7 mouse cellular contexts compared by ENCODE assay signal in the genomic region with DNA sequence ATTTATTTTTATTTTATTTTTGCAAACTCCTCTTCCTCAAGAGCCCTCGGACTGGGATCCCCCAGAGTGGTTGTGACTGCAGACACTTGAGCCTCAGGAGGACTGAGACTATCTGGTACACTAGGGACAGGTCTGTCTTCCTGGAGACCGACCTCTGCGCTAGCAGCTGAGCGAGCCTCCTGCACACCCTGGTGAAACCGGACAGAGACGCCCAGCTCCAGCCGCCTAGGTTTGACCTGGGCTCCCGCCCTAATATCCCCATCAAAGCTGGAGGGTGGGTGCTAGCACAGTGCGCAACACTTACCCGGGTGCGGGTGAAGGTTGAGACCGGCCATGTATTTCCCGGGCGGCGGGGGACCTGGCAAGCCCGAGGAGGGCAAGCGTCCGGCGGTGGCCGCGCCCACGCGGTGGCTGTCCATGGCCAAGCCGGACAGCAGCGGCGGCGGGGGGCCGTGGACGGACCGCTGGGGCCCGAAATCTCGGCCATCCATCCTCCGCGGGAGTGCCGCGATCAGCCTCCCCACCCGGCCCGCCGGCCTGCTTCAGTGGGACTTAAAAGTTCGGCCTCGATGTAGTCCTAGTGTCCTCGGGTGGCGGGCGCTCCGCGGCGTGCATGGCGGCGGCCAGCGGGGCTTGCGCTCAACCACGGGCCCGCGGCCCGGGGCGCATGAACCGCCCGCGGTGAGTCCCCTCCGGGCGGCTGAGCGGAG. TPM values are rescaled to one million over a fixed set of nuclear protein-coding genes. Genes with fewer than 3 reads are reported as not detected.
A peak's percentile ranks its signal among the peaks of the same experiment; 100 is the strongest.
DNase-seq lines count a peak whose midpoint lies in the region; ATAC-seq and TF ChIP-seq lines count a peak whose summit lies in the region.

No protein-coding gene starts in this region.

- intact Hi-C loops in heart, postnatal 14 days (cut with DNase I) = no loop called here

- no peaks in the 10 kb centered on the region for H3K36me3 ChIP-seq in ES-Bruce4 (ENCODE audit: control insufficient read depth, insufficient read depth, low read length, poor library complexity, severe bottlenecking)
- peaks cover 53% of the 10 kb centered on the region for H3K36me3 ChIP-seq in forebrain, embryonic 10.5 days (replicated peaks)
- peaks cover 11% of the 10 kb centered on the region; the same call in 1 of the 2 replicates for H3K36me3 ChIP-seq in midbrain, embryonic 12.5 days

- no peak overlapping the region for H3K27ac ChIP-seq in ES-Bruce4 (ENCODE audit: insufficient read depth, low read length)
- H3K27ac ChIP-seq in forebrain, embryonic 10.5 days = peak overlapping the region; percentile 100
- peak overlapping the region; percentile 100 for H3K27ac ChIP-seq in midbrain, embryonic 12.5 days (replicated peaks)

- H3K4me3 ChIP-seq in ES-Bruce4 (ENCODE audit: low read depth, low read length) = peak overlapping the region; percentile 32
- peak overlapping the region; percentile 100 for H3K4me3 ChIP-seq in forebrain, embryonic 10.5 days
- peak overlapping the region; percentile 90 for H3K4me3 ChIP-seq in midbrain, embryonic 12.5 days

- H3K4me2 ChIP-seq in midbrain, embryonic 12.5 days (replicated peaks) = peak overlapping the region; percentile 94

- under 1% methylated on average over 62 of the region's 62 CpGs for WGBS in forebrain, embryonic 10.5 days
- under 1% methylated on average over 50 of the region's 62 CpGs for WGBS in midbrain, embryonic 12.5 days

- peak; percentile 61 to 72 for DNase-seq in adrenal gland, adult 18-20 months (ENCODE audit: low spot score in 2 of 2)
- DNase-seq in forebrain, embryonic 10.5 days (ENCODE audit: extremely low spot score, low spot score) = peak; percentile 40
- peak; percentile 63 to 64 for DNase-seq in heart, postnatal 14 days
- peak; percentile 62 to 72 for DNase-seq in kidney, postnatal 4 days
- DNase-seq in testis, postnatal 10 days (ENCODE audit: low spot score) = peak; percentile 71

- no peak for TF ChIP-seq POLR2A in ES-Bruce4 (IDR thresholded peaks at IDR 0.05; ENCODE audit: insufficient read depth, low read length)

- ATAC-seq in midbrain, embryonic 12.5 days (ENCODE audit: low FRiP score, low read depth) = no peak

- no peaks in the 10 kb centered on the region for H3K9me3 ChIP-seq in ES-Bruce4 (replicated peaks; ENCODE audit: control insufficient read depth, insufficient read depth, low read length, poor library complexity, severe bottlenecking)
- H3K9me3 ChIP-seq in forebrain, embryonic 10.5 days = no peaks in the 10 kb centered on the region
- H3K9me3 ChIP-seq in midbrain, embryonic 12.5 days = no peaks in the 10 kb centered on the region

- no peak for TF ChIP-seq EP300 in ES-Bruce4 (IDR thresholded peaks at IDR 0.05; ENCODE audit: insufficient read depth, low read depth, low read length)

- H3K9ac ChIP-seq in ES-Bruce4 (ENCODE audit: low read depth, poor library complexity, severe bottlenecking) = peak overlapping the region; percentile 50
- peak overlapping the region; percentile 100 for H3K9ac ChIP-seq in midbrain, embryonic 12.5 days (replicated peaks)

- no peak for TF ChIP-seq CTCF in ES-Bruce4 (IDR thresholded peaks at IDR 0.05; ENCODE audit: low read depth, low read length)

- H3K27me3 ChIP-seq in ES-Bruce4 (ENCODE audit: control insufficient read depth, insufficient read depth, low read length, poor library complexity, severe bottlenecking) = peaks cover 25% of the 10 kb centered on the region
- H3K27me3 ChIP-seq in forebrain, embryonic 10.5 days (ENCODE audit: poor library complexity, severe bottlenecking) = 0 out of 2 replicates have a peak, but pooled peaks cover 4% of the 10 kb centered on the region
- H3K27me3 ChIP-seq in midbrain, embryonic 12.5 days = no peaks in the 10 kb centered on the region

- peaks cover 6% of the 10 kb centered on the region for H3K4me1 ChIP-seq in ES-Bruce4 (ENCODE audit: control insufficient read depth, insufficient read depth, low read length)
- H3K4me1 ChIP-seq in forebrain, embryonic 10.5 days = peaks cover 44% of the 10 kb centered on the region
- H3K4me1 ChIP-seq in midbrain, embryonic 12.5 days = peaks cover 38% of the 10 kb centered on the region

RNA-seq across cellular contexts. Expression of a gene that starts 2.6 kb away (rescaled TPM):
- 13.9 and 20.2 TPM in 2 replicates for polyA plus RNA-seq in ES-Bruce4 (2011; ENCODE audit: insufficient read depth, insufficient read length, low read depth, missing spikeins)
- total RNA-seq in adrenal gland, adult 18-20 months (2021) = 10 to 100 TPM; 46.4 to 57.7 TPM
- 21.5 and 22.7 TPM in 2 replicates for polyA plus RNA-seq in forebrain, embryonic 10.5 days (2016; fragmentation: Nextera tagmentation; extraction: Ambion mirVana)
- total RNA-seq in heart, postnatal 14 days (2021) = 10 to 100 TPM; 75.6 to 83.8 TPM
- polyA plus RNA-seq in midbrain, embryonic 12.5 days (2016; fragmentation: Nextera tagmentation; extraction: Ambion mirVana) = 61.1 and 64.1 TPM in 2 replicates

Comparison
In these comparisons a context has a peak if more than half of its experiments do, and no peak if none do; other contexts are left out.
1. H3K4me3 ChIP-seq: peak in every context shown above with its lines; median percentile 100 in forebrain, embryonic 10.5 days; 90 in midbrain, embryonic 12.5 days; 32 in ES-Bruce4.